Mouse (Mus musculus) myocyte (in vitro differentiated cells): Measurements from ENCODE around the gene Hipk2. TPM values are rescaled to one million over a fixed set of nuclear protein-coding genes. Genes with fewer than 3 reads are reported as not detected.

ENCODE experiments used
- H3K27me3 ChIP-seq: one replicate; pipeline ENCODE4 v1.6.1; 2011; ENCODE audit not compliant: control insufficient read depth, insufficient read depth, insufficient read length
- H3K36me3 ChIP-seq: one replicate; pipeline ENCODE4 v1.6.1; 2011; ENCODE audit not compliant: control insufficient read depth, insufficient read depth
- H3K4me2 ChIP-seq: one replicate; pipeline ENCODE4 v1.6.1; 2011; ENCODE audit warnings: low read depth, control low read depth
- H3K4me3 ChIP-seq: one replicate; pipeline ENCODE4 v1.5.1; 2011; ENCODE audit warnings: mild to moderate bottlenecking, control low read depth, moderate library complexity
- H3K79me2 ChIP-seq: one replicate; pipeline ENCODE4 v1.6.1; 2011; ENCODE audit not compliant: control insufficient read depth, insufficient read depth
- H3ac ChIP-seq: one replicate; pipeline ENCODE4 v1.6.1; 2011; ENCODE audit not compliant: control insufficient read depth, insufficient read length
- CEBPB ChIP-seq: IDR thresholded peaks from 2 replicates; pipeline ENCODE4 v1.6.1; 2011; ENCODE audit warnings: mild to moderate bottlenecking, moderate library complexity; ENCODE audit not compliant: poor library complexity, insufficient read depth, severe bottlenecking
- E2F4 ChIP-seq: IDR thresholded peaks from one replicate; pipeline ENCODE4 v1.6.1; 2011; ENCODE audit warnings: mild to moderate bottlenecking, control low read depth, moderate library complexity; ENCODE audit not compliant: insufficient read depth
- MAX ChIP-seq: IDR thresholded peaks from one replicate; pipeline ENCODE4 v1.6.1; 2011; ENCODE audit warnings: low read depth, mild to moderate bottlenecking, control low read depth
- MYOD1 ChIP-seq, 3 experiments: IDR thresholded peaks; one replicate each; pipeline ENCODE4 v1.6.1; 2011; ENCODE audit warnings: control low read depth in 2 of 3, low read depth in 2 of 3, mild to moderate bottlenecking in 2 of 3, moderate library complexity in 1 of 3; ENCODE audit not compliant: insufficient read length in 2 of 3, control insufficient read depth in 1 of 3
- MYOG ChIP-seq, 3 experiments: IDR thresholded peaks; one replicate each; pipeline ENCODE4 v1.6.1; 2011; ENCODE audit warnings: control low read depth in 2 of 3, low read depth in 2 of 3, mild to moderate bottlenecking in 2 of 3; ENCODE audit not compliant: insufficient read length in 2 of 3, control insufficient read depth in 1 of 3, insufficient read depth in 1 of 3
- POLR2A ChIP-seq: IDR thresholded peaks from one replicate; pipeline ENCODE4 v1.6.1; 2011; ENCODE audit warnings: low read depth, mild to moderate bottlenecking, control low read depth, moderate library complexity; ENCODE audit not compliant: insufficient read length
- POLR2AphosphoS2 ChIP-seq: IDR thresholded peaks from one replicate; pipeline ENCODE4 v1.6.1; 2011; ENCODE audit warnings: low read depth, control low read depth; ENCODE audit not compliant: insufficient read length
- REST ChIP-seq: IDR thresholded peaks from one replicate; pipeline ENCODE4 v1.6.1; 2011; ENCODE audit warnings: mild to moderate bottlenecking, control low read depth, moderate library complexity; ENCODE audit not compliant: insufficient read depth, insufficient read length
- SRF ChIP-seq: IDR thresholded peaks from one replicate; pipeline ENCODE4 v1.6.1; 2011; ENCODE audit warnings: low read depth; ENCODE audit not compliant: control insufficient read depth, insufficient read length
- TCF12 ChIP-seq: IDR thresholded peaks from one replicate; pipeline ENCODE4 v1.6.1; 2011; ENCODE audit warnings: mild to moderate bottlenecking, control low read depth; ENCODE audit not compliant: poor library complexity, insufficient read depth, severe bottlenecking
- TCF3 ChIP-seq: IDR thresholded peaks from one replicate; pipeline ENCODE4 v1.6.1; 2011; ENCODE audit warnings: low read depth, control low read depth; ENCODE audit not compliant: insufficient read length
- USF1 ChIP-seq: IDR thresholded peaks from one replicate; pipeline ENCODE4 v1.6.1; 2011; ENCODE audit warnings: low read depth, mild to moderate bottlenecking, control low read depth, moderate library complexity
- polyA plus RNA-seq: library from polyadenylated mRNA; unstranded; fragments of >200 nt; fragmentation: generic; extraction: Trizol; gene quantifications from one replicate; pipeline ENCODE4 v1.2.1, GENCODE M21; 2012; ENCODE audit warnings: missing spikeins

The Hipk2 gene
- polyA plus RNA-seq, 1 experiment: 11.3 TPM

- peaks cover 9% of the 10 kb centered on the region for H3K36me3 ChIP-seq
- H3K27me3 ChIP-seq: no peaks in the 10 kb centered on the region
- no peak overlapping the region for H3K4me3 ChIP-seq
- no peak overlapping the region for H3K4me2 ChIP-seq
- TF ChIP-seq TCF3 (no peak), POLR2A (no peak), MAX (no peak), REST (no peak), MYOG (IDR thresholded peaks at IDR 0.05; ENCODE audit: control insufficient read depth in 1 of 3, insufficient read depth in 1 of 3, insufficient read length in 2 of 3, low read depth in 2 of 3) (no peak), E2F4 (no peak), SRF (no peak)
- H3ac ChIP-seq: no peak overlapping the region
- no peaks in the 10 kb centered on the region for H3K79me2 ChIP-seq
These were observed 177.6 kb downstream of the Hipk2 start for GRCm38 (mm10) chr6:38698233-38698889.

GRCm38 (mm10) chr6:38696570-38696969 lies 179.4 kb downstream of the Hipk2 start:
- no peaks in the 10 kb centered on the region for H3K27me3 ChIP-seq
- H3K4me3 ChIP-seq: no peak overlapping the region
- no peaks in the 10 kb centered on the region for H3K79me2 ChIP-seq
- no peak overlapping the region for H3ac ChIP-seq
- H3K4me2 ChIP-seq: no peak overlapping the region
- TF ChIP-seq REST (no peak), MYOG (IDR thresholded peaks at IDR 0.05; ENCODE audit: control insufficient read depth in 1 of 3, insufficient read depth in 1 of 3, insufficient read length in 2 of 3, low read depth in 2 of 3) (no peak), SRF (no peak), TCF3 (no peak), POLR2A (no peak), E2F4 (no peak), POLR2AphosphoS2 (no peak), CEBPB (no peak), MAX (no peak), TCF12 (no peak), USF1 (no peak), MYOD1 (IDR thresholded peaks at IDR 0.05; ENCODE audit: control insufficient read depth in 1 of 3, insufficient read length in 2 of 3, low read depth in 2 of 3) (no peak)
- H3K36me3 ChIP-seq: no peaks in the 10 kb centered on the region

GRCm38 (mm10) chr6:38695380-38696054 lies 180.4 kb downstream of the Hipk2 start:
- H3K27me3 ChIP-seq: no peaks in the 10 kb centered on the region
- no peak overlapping the region for H3ac ChIP-seq
- no peaks in the 10 kb centered on the region for H3K79me2 ChIP-seq
- TF ChIP-seq POLR2AphosphoS2 (no peak), E2F4 (no peak), TCF3 (no peak), USF1 (no peak), MYOD1 (IDR thresholded peaks at IDR 0.05; ENCODE audit: control insufficient read depth in 1 of 3, insufficient read length in 2 of 3, low read depth in 2 of 3) (peak in 1 of 3 experiments; percentile 2), MYOG (IDR thresholded peaks at IDR 0.05; ENCODE audit: control insufficient read depth in 1 of 3, insufficient read depth in 1 of 3, insufficient read length in 2 of 3, low read depth in 2 of 3) (peak in 1 of 3 experiments; percentile 15), MAX (no peak), SRF (no peak), REST (no peak), CEBPB (no peak), POLR2A (no peak), TCF12 (no peak)
- no peaks in the 10 kb centered on the region for H3K36me3 ChIP-seq
- no peak overlapping the region for H3K4me2 ChIP-seq
- H3K4me3 ChIP-seq: no peak overlapping the region

GRCm38 (mm10) chr6:38692556-38692955 lies 183.4 kb downstream of the Hipk2 start:
- no peak overlapping the region for H3ac ChIP-seq
- no peak for TF ChIP-seq MYOG (IDR thresholded peaks at IDR 0.05; ENCODE audit: control insufficient read depth in 1 of 3, insufficient read depth in 1 of 3, insufficient read length in 2 of 3, low read depth in 2 of 3)
- TF ChIP-seq TCF3: no peak
- no peak for TF ChIP-seq CEBPB
- no peak for TF ChIP-seq POLR2AphosphoS2
- TF ChIP-seq MYOD1 (IDR thresholded peaks at IDR 0.05; ENCODE audit: control insufficient read depth in 1 of 3, insufficient read length in 2 of 3, low read depth in 2 of 3): no peak
- no peak for TF ChIP-seq POLR2A
- no peak for TF ChIP-seq USF1
- no peak for TF ChIP-seq REST
- TF ChIP-seq TCF12: no peak
- H3K36me3 ChIP-seq: no peaks in the 10 kb centered on the region

More at GRCm38 (mm10) chr6:38692556-38692955, 183.4 kb downstream of the Hipk2 start:
- Histone ChIP-seq H3K27me3 (no peaks in the 10 kb centered on the region), H3K79me2 (no peaks in the 10 kb centered on the region), H3K4me3 (no peak overlapping the region), H3K4me2 (no peak overlapping the region)
